Mouse (Mus musculus) heart, adult 11 months (tissue): ENCODE measurements at regions not wholly inside any gene's neighbourhood (a gene's known extent, or its start where the extent isn't known, plus 50 kb on each side); places are given as distances from the start of the nearest gene placed in this dataset.
"Not testable (repeated sequence)": the region's sequence is repeated elsewhere in the genome, so short reads cannot be mapped to it uniquely, and the experiment has no call there.

Experiments used
- DNase-seq: peaks from one replicate; pipeline ENCODE4 v3.0.0; 2022

GRCm38 (mm10) chr12:65424506-65424905 lies 199.2 kb downstream of the Wdr20rt start:
- DNase-seq: no peak

- DNase-seq: no peak
These were observed 200.1 kb downstream of the Wdr20rt start for GRCm38 (mm10) chr12:65425440-65425839.

GRCm38 (mm10) chr12:65426884-65427283 lies 201.6 kb downstream of the Wdr20rt start:
- no peak for DNase-seq

- DNase-seq: no peak
These were observed 203.1 kb downstream of the Wdr20rt start for GRCm38 (mm10) chr12:65428214-65428981.

- DNase-seq: no peak
These were observed 225.5 kb downstream of the Wdr20rt start for GRCm38 (mm10) chr12:65450845-65451244.

- DNase-seq: no peak
These were observed 230.4 kb downstream of the Wdr20rt start for GRCm38 (mm10) chr12:65455683-65456082.

GRCm38 (mm10) chr12:65456956-65457355 lies 231.6 kb downstream of the Wdr20rt start:
- no peak for DNase-seq

GRCm38 (mm10) chr12:65464246-65464645 lies 238.9 kb downstream of the Wdr20rt start:
- no peak for DNase-seq

- DNase-seq: not testable (repeated sequence)
These were observed 253.4 kb downstream of the Wdr20rt start for GRCm38 (mm10) chr12:65478674-65479073.

- no peak for DNase-seq
These were observed 255.5 kb downstream of the Wdr20rt start for GRCm38 (mm10) chr12:65480829-65481228.

- DNase-seq: no peak
These were observed 265.8 kb downstream of the Wdr20rt start for GRCm38 (mm10) chr12:65491092-65491491.

GRCm38 (mm10) chr12:65494388-65495030 lies 269.2 kb downstream of the Wdr20rt start:
- DNase-seq: no peak

- no peak for DNase-seq
These were observed 271.3 kb downstream of the Wdr20rt start for GRCm38 (mm10) chr12:65496613-65497012.

GRCm38 (mm10) chr12:65497602-65498001 lies 272.3 kb downstream of the Wdr20rt start:
- no peak for DNase-seq

GRCm38 (mm10) chr12:65501459-65501858 lies 276.1 kb downstream of the Wdr20rt start:
- DNase-seq: no peak

GRCm38 (mm10) chr12:65502045-65502444 lies 276.7 kb downstream of the Wdr20rt start:
- DNase-seq: no peak

- DNase-seq: no peak
These were observed 287.8 kb downstream of the Wdr20rt start for GRCm38 (mm10) chr12:65513070-65513469.

GRCm38 (mm10) chr12:65534142-65534690 lies 308.9 kb downstream of the Wdr20rt start:
- no peak for DNase-seq

- DNase-seq: no peak
These were observed 323.0 kb downstream of the Wdr20rt start for GRCm38 (mm10) chr12:65548301-65548700.

GRCm38 (mm10) chr12:65552230-65552629 lies 326.9 kb downstream of the Wdr20rt start:
- DNase-seq: no peak

- DNase-seq: no peak
These were observed 333.7 kb downstream of the Wdr20rt start for GRCm38 (mm10) chr12:65559036-65559435.

- DNase-seq: no peak
These were observed 334.5 kb downstream of the Wdr20rt start for GRCm38 (mm10) chr12:65559809-65560208.

- peak; percentile 84 for DNase-seq
These were observed 346.3 kb downstream of the Wdr20rt start for GRCm38 (mm10) chr12:65571633-65572032.

- no peak for DNase-seq
These were observed 368.2 kb downstream of the Wdr20rt start for GRCm38 (mm10) chr12:65593559-65593958.
